Mouse (Mus musculus): Measurements from ENCODE around the gene Arl5b. TPM values are rescaled to one million over a fixed set of nuclear protein-coding genes. Genes with fewer than 3 reads are reported as not detected.

Arl5b gene
- total and polyA plus RNA-seq, 2 experiments from 2014 or later = 17.7 to 35.8 TPM

- DNase-seq (ENCODE audit: low spot score) = no peak
- H3K27ac ChIP-seq = no peak overlapping the region
- TF ChIP-seq CTCF (IDR thresholded peaks at IDR 0.05; ENCODE audit: low read depth) = no peak
- H3K36me3 ChIP-seq (ENCODE audit: insufficient read depth, low read length) = 0 out of 2 replicates have a peak, but pooled peaks cover 6% of the 10 kb centered on the region
- H3K9me3 ChIP-seq (ENCODE audit: low read length) = no peaks in the 10 kb centered on the region
- no peak for ATAC-seq
- H3K4me1 ChIP-seq (ENCODE audit: insufficient read depth, low read length) = peaks cover 16% of the 10 kb centered on the region; the same call in 1 of the 2 replicates
- no peak overlapping the region for H3K9ac ChIP-seq (replicated peaks; ENCODE audit: low read length)
- no peak overlapping the region for H3K4me2 ChIP-seq (ENCODE audit: low read depth, low read length)
- H3K27me3 ChIP-seq (ENCODE audit: insufficient read depth, low read length) = no peaks in the 10 kb centered on the region
- WGBS = 64% methylated on average over 7 of the region's 7 CpGs
- H3K4me3 ChIP-seq (ENCODE audit: low read length) = no peak overlapping the region
These were observed 15.4 kb downstream of the Arl5b start for GRCm38 (mm10) chr2:15064380-15065269.

DNA sequence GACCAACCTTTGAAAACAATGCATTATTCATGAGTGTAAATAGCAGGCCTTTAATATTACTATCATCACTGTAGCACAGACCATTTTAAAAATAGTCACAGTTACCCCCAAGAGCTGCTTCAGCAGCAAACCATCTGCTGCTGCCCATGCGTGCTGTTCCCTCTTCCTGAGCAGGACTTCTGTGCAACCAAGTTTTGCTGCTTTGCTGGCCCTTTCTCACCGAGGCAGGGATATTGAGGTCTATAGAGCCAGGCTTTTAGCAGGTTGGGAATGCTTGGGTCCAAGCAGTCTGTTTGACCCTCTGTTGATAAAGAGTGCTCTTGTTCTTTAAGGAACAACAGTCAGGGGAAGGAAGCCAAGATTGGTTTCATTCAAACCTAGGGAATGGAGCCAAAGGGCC is 16.3 kb downstream of the Arl5b start:
- peaks cover 16% of the 10 kb centered on the region; the same call in 1 of the 2 replicates for H3K4me1 ChIP-seq (ENCODE audit: insufficient read depth, low read length)

DNA sequence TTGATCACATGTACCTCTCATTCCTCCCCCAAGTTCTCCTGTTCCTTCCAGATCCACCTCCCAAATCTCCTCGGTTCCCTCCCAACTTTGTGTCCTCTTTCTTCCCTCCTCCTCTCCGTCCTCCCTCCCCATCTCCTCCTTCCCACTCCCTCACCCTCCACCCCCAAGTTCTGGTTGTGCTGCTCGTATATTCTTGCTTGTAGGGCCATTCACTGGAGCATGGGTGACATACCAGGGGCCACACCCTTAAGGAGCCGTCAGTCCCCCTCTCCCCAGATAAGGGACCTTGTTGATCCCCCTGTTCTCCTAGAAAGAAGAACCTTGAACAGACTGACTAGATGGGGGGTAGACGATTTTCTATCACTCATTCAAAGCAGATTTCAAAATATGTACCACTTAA is 17.9 kb downstream of the Arl5b start:
- Histone ChIP-seq H3K9ac (replicated peaks; ENCODE audit: low read length) (no peak overlapping the region), H3K4me3 (ENCODE audit: low read length) (no peak overlapping the region), H3K4me1 (ENCODE audit: insufficient read depth, low read length) (peaks cover 16% of the 10 kb centered on the region; the same call in 1 of the 2 replicates), H3K9me3 (ENCODE audit: low read length) (no peaks in the 10 kb centered on the region), H3K36me3 (ENCODE audit: insufficient read depth, low read length) (0 out of 2 replicates have a peak, but pooled peaks cover 12% of the 10 kb centered on the region), H3K4me2 (ENCODE audit: low read depth, low read length) (no peak overlapping the region), H3K27ac (no peak overlapping the region), H3K27me3 (ENCODE audit: insufficient read depth, low read length) (no peaks in the 10 kb centered on the region)
- WGBS = 79% methylated on average over 5 of the region's 5 CpGs
- TF ChIP-seq CTCF (IDR thresholded peaks at IDR 0.05; ENCODE audit: low read depth) = no peak
- DNase-seq (ENCODE audit: low spot score) (no peak), ATAC-seq (no peak)

More for the DNA sequence above, 16.3 kb downstream of the Arl5b start:
- no peak overlapping the region for H3K27ac ChIP-seq
- H3K4me3 ChIP-seq (ENCODE audit: low read length) = no peak overlapping the region
- 0 out of 2 replicates have a peak, but pooled peaks cover 9% of the 10 kb centered on the region for H3K36me3 ChIP-seq (ENCODE audit: insufficient read depth, low read length)
- TF ChIP-seq CTCF (IDR thresholded peaks at IDR 0.05; ENCODE audit: low read depth) = no peak
- WGBS = 53% methylated on average over 2 of the region's 2 CpGs
- DNase-seq (ENCODE audit: low spot score) (no peak), ATAC-seq (no peak)
- H3K4me2 ChIP-seq (ENCODE audit: low read depth, low read length) = no peak overlapping the region
- H3K9me3 ChIP-seq (ENCODE audit: low read length) = no peaks in the 10 kb centered on the region
- no peaks in the 10 kb centered on the region for H3K27me3 ChIP-seq (ENCODE audit: insufficient read depth, low read length)
- H3K9ac ChIP-seq (replicated peaks; ENCODE audit: low read length) = no peak overlapping the region

- no peak for DNase-seq (ENCODE audit: low spot score)
- H3K9ac ChIP-seq (replicated peaks; ENCODE audit: low read length) = no peak overlapping the region
- no peak overlapping the region for H3K27ac ChIP-seq
- WGBS = 94% methylated on average over 2 of the region's 2 CpGs
- peaks cover 17% of the 10 kb centered on the region; the same call in 1 of the 2 replicates for H3K36me3 ChIP-seq (ENCODE audit: insufficient read depth, low read length)
- no peak overlapping the region for H3K4me2 ChIP-seq (ENCODE audit: low read depth, low read length)
- no peak for TF ChIP-seq CTCF (IDR thresholded peaks at IDR 0.05; ENCODE audit: low read depth)
- H3K4me3 ChIP-seq (ENCODE audit: low read length) = no peak overlapping the region
- ATAC-seq = no peak
- no peaks in the 10 kb centered on the region for H3K27me3 ChIP-seq (ENCODE audit: insufficient read depth, low read length)
- H3K9me3 ChIP-seq (ENCODE audit: low read length) = no peaks in the 10 kb centered on the region
- no peaks in the 10 kb centered on the region for H3K4me1 ChIP-seq (ENCODE audit: insufficient read depth, low read length)
These were observed 34.5 kb downstream of the Arl5b start for GRCm38 (mm10) chr2:15083702-15084101.

DNA sequence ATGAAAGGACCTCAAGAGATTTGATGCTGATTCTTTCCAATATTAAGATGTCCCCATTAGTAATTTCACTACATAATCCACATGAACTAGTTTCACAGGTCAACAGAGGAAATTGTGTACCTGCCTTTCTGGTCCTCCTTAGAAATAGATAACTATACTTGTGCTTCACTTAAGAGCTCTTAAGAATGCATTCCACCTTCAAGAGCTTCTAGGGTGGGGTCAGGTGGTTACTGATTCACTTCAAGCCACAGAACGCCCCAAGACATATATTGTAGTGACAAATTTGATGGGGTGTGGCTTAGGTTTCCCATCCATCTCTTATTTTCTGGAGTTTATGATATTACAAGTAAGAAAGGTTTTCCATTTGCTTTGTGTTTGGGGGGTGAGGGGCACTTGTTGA is 38.1 kb downstream of the Arl5b start:
- H3K9me3 ChIP-seq (ENCODE audit: low read length) = no peaks in the 10 kb centered on the region
- H3K4me1 ChIP-seq (ENCODE audit: insufficient read depth, low read length) = no peaks in the 10 kb centered on the region
- H3K27ac ChIP-seq = no peak overlapping the region
- H3K27me3 ChIP-seq (ENCODE audit: insufficient read depth, low read length) = no peaks in the 10 kb centered on the region
- no peak for DNase-seq (ENCODE audit: low spot score)
- no peak overlapping the region for H3K9ac ChIP-seq (replicated peaks; ENCODE audit: low read length)
- no peaks in the 10 kb centered on the region for H3K36me3 ChIP-seq (ENCODE audit: insufficient read depth, low read length)
- ATAC-seq = no peak
- 85% methylated on average over 1 of the region's 1 CpGs for WGBS
- no peak overlapping the region for H3K4me3 ChIP-seq (ENCODE audit: low read length)
- no peak overlapping the region for H3K4me2 ChIP-seq (ENCODE audit: low read depth, low read length)
- no peak for TF ChIP-seq CTCF (IDR thresholded peaks at IDR 0.05; ENCODE audit: low read depth)

DNA sequence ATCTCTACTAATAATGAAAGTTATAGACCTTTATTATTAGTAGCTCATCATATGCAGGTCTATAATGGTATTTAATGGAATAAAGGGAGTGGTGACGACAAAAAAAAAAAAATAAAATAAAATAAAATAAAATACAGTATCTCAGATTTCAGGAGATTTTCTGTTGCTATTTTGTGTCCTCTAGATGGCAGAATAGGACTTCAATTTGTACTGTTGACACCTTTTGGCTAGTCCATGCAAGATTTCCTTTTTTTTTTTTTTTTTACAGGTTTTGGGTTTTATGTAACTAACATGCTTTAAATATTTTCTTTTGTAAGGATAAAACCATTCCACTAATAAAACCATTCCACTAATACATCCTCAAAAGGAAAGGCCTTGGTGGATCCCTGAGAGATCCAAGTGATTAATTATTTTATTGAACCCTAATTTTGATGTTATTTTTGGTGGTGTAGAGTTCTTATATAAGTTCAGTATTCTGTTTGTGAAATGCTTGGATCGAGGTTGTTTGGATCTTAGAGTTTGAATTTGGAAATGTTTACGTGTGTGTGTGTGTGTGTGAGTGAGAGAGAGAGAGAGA is 47.4 kb downstream of the Arl5b start:
- no peak for ATAC-seq
- peak; percentile 60 for TF ChIP-seq CTCF (IDR thresholded peaks at IDR 0.05; ENCODE audit: low read depth)

More for the DNA sequence above, 47.4 kb downstream of the Arl5b start:
- no peaks in the 10 kb centered on the region for H3K9me3 ChIP-seq (ENCODE audit: low read length)
- 55% methylated on average over 3 of the region's 3 CpGs for WGBS
- no peak overlapping the region for H3K27ac ChIP-seq
- DNase-seq (ENCODE audit: low spot score) = peak; percentile 76
- no peaks in the 10 kb centered on the region for H3K27me3 ChIP-seq (ENCODE audit: insufficient read depth, low read length)
- H3K9ac ChIP-seq (replicated peaks; ENCODE audit: low read length) = no peak overlapping the region
- H3K4me2 ChIP-seq (ENCODE audit: low read depth, low read length) = no peak overlapping the region
- no peak overlapping the region for H3K4me3 ChIP-seq (ENCODE audit: low read length)
- H3K4me1 ChIP-seq (ENCODE audit: insufficient read depth, low read length) = no peaks in the 10 kb centered on the region
- no peaks in the 10 kb centered on the region for H3K36me3 ChIP-seq (ENCODE audit: insufficient read depth, low read length)
